Mouse (Mus musculus) thymus, postnatal 25 days (tissue): ENCODE data around the gene Evi5.

Source experiments
- DNase-seq: peaks from one replicate; pipeline ENCODE4 v3.0.0; 2022

Evi5 gene

DNA sequence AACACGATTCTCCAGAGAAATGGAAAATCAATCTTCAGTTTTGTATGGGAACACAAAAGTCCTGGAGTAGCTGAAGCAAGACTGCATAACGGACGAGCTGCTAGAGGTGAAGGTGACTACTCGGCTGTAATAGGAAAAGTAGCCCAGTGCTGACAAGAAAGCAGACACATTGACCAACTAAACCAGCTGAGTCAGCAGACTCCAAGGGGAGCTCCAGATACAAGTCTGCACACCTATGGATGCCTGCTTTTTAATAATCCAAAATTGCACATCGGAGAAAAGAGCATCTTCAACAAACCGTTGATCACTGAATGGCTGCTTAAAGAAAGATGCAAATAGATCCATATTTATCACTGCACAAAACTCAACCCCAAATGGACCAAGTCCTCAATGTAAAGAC lies 76.6 kb downstream of the Evi5 start:
- DNase-seq = no peak

DNA sequence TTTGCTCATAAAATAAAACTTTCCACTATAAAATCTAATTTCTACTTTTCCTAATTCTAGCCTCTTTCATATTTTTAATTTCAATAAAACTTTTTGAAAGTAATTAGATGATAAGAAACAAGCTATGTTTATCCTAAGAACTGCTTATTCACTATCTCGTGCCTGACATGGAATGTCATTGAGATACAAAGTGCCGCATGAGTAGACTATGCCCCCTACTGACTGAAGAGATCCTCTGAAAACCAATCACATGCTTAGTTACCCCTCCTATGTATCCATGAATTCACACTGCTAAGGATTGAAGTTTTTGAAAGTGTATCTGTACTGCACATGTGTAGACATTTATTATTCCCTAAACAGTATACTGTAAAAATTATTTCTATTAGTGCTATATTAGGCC lies 81.0 kb downstream of the Evi5 start:
- peak; percentile 25 for DNase-seq

- no peak for DNase-seq
Observed at GRCm38 (mm10) chr5:107793258-107793657, 81.6 kb downstream of the Evi5 start.

DNA sequence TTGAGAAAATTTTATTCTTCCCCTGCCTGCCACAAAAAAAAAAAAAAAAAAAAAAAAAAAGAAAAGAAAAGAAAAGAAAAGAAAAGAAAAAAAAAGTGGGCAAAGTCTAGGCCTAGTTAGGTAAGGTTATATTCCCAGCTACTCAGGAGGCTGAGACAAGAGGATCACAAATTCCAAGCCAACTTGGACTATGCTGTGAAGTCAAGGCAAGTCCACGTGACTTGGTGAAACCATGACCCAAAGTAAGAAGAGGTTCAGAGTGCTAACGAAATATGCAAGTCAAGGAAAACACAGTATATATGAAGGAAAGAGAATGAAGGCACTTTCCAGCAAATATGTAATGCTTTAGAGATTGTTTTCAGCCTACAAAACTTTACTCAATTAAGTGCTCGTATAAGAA lies 82.4 kb downstream of the Evi5 start:
- no peak for DNase-seq

GRCm38 (mm10) chr5:107791966-107792365 lies 82.9 kb downstream of the Evi5 start:
- no peak for DNase-seq

DNA sequence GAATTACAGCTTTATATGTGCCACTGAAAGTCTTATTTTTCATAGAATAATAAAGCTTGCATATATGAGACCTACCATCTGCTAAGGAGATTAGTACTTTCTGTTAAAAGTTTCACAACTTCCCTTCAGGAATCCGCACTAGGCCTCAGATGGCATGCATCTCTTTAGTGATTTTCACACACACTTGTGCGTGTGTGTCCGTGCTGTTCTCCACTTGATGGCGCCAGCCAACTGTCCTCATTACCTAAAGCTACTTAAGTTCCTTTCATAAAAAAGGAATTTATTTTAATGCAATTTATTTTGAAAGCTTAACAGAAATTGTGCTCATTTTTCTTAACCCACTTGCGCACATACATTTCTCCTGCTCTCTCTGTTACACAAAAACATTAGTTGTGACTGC lies 85.4 kb downstream of the Evi5 start:
- peak; percentile 27 for DNase-seq

DNA sequence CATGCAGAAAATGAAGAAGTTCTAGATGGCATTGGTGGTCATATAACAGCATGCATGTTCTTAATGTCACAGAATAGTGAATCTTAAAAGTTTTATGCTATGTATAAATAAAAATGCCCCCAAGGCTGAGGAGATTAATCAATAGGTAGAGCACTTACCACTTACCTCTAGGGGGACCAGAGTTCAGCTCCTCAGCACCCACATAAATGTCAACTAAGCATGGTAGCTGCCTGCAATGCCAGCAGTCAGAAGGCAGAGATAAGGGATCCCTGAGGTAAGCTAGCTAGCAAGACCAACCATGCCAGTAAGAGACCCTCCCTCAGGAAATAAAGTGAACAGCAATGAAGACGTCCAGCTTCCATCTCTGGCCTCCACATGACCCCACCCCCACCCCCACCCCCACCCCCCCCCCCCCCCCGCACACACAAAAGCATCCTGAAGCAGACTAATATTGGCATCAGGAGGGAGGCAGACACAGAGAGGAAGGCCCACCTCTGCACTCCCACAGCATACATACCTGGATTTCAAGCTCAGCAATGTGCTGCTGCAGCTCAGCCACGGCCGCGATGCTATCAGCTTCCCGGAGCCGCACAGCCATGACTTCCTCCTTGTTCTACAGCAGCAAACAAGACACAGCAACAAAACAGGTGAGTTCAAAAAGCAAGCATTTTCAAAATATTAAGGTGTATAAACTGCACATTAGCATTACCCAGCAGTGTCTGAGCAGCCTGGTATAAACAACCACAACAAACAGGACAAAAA lies 87.0 kb downstream of the Evi5 start:
- DNase-seq = peak; percentile 31

DNA sequence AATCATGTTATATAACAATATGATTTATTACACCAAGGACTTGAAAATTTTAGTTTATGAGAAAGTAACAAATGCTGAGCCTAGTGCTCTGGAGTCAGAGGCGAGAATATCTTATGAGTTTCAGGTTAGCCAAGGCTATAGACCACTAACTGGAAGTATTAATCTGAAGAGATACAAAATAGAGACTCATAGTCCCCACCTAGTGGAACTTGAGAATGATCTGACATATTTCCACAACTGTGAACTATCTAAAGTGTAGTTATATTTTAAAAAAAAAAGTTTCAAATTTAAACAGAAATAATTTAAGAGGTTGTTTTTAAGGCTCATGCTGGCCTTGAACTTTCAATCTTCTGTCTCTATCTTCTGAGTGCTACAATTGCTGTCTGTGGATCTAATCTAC lies 92.5 kb downstream of the Evi5 start:
- no peak for DNase-seq

GRCm38 (mm10) chr5:107778763-107779162 lies 96.1 kb downstream of the Evi5 start:
- no peak for DNase-seq

GRCm38 (mm10) chr5:107777545-107777830 lies 97.4 kb downstream of the Evi5 start:
- DNase-seq = no peak

- no peak for DNase-seq
Observed at GRCm38 (mm10) chr5:107776777-107777544, 97.9 kb downstream of the Evi5 start.

DNA sequence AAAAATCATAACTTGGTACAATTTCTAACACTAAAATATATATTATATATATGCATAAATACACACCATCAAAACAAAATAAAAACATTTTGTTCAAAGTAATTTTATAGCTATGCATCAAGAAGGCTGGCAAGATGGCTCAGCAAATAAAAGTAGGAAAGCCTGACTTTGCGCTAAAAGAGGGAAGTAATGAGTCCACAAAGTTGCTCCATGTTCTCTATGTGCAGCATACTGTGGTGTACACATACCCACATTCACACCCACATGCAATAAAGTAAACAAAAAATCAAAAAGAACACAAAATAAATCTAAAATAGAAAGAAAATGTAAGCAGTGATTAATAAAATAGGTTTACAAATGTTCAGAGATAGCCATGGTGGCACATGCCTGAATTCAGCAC lies 99.0 kb downstream of the Evi5 start:
- no peak for DNase-seq

GRCm38 (mm10) chr5:107772049-107772448 lies 102.9 kb downstream of the Evi5 start:
- no peak for DNase-seq

DNA sequence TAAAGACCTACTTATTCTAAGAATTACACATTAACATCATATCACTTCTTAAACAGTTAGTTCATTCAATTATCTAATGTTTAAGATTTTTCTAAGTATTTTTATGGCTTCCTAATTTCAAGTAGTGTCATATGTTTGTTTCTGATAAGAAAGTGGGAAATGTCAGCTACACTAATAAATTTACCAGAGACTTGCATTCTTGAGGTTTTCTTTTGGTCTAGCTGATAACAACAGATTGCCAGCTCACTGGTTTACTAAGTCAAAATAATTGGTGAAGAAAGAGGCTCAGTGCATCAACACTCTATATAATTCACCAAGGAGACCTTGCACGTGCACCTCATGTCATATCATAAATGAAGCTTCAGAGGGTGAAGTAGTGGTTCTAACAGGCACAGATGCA lies 106.7 kb downstream of the Evi5 start:
- no peak for DNase-seq

DNA sequence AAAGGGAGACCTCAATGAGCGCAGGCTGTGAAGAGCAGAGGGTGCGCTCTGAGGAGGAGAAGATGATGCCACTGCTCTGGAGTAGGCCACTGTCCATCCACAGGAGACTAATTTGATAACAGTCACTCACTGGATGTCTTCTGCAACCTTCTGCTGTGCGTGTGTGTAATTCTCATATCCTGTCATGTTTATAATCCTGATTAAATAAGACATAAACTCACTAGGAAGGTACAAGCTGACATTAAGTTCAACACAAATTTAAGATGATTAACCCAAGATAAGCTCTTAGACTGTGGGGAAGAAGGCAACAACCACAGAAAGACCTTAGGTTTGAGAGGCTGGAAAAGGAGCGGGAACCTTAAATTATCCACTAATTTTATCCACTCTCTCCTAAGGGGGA lies 109.0 kb downstream of the Evi5 start:
- DNase-seq = no peak

GRCm38 (mm10) chr5:107764486-107764885 lies 110.4 kb downstream of the Evi5 start:
- no peak for DNase-seq

DNA sequence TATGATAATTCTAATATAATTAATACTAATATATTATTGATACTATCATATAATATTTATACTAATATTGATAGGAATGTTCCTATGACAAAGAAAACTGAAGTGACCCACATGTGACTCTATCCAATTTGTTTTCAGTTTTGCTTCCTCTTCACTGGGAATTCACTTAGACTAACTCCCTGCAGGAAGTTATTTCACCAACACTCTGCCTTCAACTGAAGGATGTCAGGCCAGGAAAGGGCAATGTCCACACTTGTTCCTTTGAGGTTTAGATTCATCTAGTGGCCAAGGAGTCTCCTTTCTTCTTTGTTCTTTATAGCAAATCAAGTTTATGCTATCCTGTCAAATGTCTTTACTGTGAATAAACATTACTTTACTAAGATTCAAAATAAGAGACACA lies 111.2 kb downstream of the Evi5 start:
- no peak for DNase-seq

GRCm38 (mm10) chr5:107759121-107759520 lies 115.8 kb downstream of the Evi5 start:
- DNase-seq = no peak

GRCm38 (mm10) chr5:107756072-107756471 lies 118.8 kb downstream of the Evi5 start:
- no peak for DNase-seq

- no peak for DNase-seq
Observed at GRCm38 (mm10) chr5:107754740-107755139, 120.2 kb downstream of the Evi5 start.

GRCm38 (mm10) chr5:107753656-107754055 lies 121.3 kb downstream of the Evi5 start:
- DNase-seq = no peak

DNA sequence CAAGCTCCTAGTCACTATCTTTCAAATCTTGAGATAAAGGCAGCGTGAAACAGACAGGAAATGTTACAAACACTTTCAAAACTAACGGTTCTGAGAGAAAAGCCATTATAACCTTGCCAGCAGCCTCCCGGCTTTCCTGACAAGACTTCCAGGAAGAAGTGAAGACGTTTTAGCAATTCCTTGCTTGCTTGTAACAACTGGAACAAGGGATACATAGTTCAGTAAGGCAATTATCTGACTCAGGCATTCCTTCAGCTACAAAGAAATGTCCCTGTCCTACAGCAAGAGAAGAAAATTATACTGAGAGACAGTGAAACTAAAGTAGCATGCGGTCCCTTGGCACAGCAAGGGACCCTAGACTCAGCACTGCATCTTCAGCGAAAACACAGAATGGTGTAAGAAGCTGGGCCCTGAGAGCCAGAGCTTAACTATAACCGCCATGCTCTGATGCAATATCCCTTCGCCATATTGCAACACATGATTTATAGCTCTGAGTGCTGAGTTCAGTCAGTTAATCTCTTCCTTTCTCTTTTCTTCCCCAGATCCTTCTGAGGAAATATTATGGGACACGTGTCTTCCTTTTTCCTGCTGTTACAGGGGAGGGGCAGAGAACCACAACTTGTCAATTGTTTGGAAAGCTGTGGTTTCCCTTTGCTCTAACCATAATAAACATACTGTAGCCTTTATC lies 125.5 kb downstream of the Evi5 start:
- peak; percentile 47 for DNase-seq

- peak; percentile 83 for DNase-seq
Observed at GRCm38 (mm10) chr5:107739023-107739422, 135.9 kb downstream of the Evi5 start.

DNA sequence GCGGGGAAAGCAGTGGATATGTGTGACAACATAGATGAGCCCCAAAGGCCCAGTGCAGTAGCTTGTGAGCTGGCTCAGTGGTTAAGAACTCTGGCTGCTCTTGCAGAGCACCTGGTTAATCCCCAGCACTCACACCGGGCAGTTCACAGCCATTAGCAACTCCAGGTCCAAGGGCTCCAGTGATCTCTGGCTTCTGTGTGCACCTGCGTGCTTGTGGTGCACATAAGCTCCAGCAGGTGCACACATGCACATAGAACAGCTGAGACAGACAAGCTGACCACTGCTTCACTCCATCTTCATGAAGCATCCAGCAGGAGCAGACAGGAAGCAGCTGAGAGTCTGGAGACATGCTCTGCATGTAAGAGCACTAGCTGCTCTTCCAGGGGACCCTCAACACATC lies 136.6 kb downstream of the Evi5 start:
- DNase-seq = peak; percentile 67
